Mouse (Mus musculus) retina, embryonic 14.5 days (tissue): ENCODE measurements around the gene Prr15.

ENCODE experiments used
- DNase-seq: peaks from one replicate; pipeline ENCODE4 v3.0.0-alpha.2; 2015; ENCODE audit warnings: low spot score

Prr15 gene

DNA sequence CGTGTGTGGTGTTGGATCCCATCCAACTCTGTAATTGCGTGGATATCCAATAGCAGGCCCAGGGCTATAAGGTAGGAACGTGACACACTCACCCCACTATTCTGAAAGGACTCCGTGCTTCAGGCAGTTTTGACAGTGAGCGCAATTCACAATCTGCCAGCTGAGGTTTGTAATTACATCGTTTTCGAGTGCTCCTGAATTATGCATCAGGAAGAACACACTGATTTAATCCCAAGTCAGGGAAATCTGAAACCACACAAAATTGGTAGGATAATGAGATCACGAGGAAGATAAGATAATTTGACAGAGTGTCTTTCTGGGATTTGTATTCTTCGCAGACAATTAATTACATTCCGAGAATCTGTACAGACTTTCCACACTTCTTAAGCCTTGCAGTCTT lies 6.1 kb downstream of the Prr15 start:
- no peak for DNase-seq

DNA sequence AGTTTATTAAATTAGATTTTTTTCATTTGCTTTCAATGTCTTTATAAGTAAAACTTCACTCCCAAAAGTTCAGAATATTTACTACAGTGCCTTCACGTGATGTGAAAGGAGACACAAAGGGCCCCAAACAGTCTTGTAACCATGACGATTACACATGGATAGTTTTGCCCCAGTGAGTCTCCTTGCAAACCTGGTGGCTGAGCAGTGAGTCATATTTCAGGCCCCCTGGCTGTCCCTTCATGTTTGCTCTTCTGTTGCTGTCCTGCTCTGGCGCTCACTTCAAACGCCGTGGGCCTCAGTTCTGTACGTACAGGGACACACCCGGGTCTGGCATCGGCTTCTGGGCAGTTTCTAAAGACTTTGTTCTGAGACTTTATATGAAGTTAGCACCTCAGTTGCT lies 6.6 kb downstream of the Prr15 start:
- no peak for DNase-seq

DNA sequence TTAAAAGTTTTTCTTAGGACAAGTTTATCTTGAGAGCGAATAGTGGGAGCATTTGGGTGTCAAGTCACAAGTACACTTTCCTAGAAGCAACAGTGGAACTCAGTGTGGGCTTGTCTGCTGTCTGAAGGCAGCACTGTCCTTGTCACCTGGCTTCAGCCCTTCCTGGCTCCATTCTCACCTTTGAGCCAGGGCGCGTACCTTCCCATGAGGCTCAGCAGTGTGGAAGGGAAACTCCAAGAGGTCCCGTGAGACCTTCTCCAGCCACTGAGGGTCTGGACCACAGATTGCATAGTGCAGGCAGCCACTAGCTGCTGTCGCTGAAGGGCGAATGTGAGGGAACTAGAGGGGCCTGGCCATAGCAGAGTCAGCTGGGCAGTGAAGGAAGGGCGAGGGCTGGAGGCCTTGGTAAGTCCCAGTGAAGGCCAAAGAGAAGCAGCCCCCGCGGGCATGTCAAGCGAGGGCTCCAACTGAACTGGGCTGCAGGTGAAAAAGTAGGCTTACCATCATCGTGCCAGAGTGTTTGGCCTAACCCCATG lies 7.5 kb downstream of the Prr15 start:
- DNase-seq: peak; percentile 53

DNA sequence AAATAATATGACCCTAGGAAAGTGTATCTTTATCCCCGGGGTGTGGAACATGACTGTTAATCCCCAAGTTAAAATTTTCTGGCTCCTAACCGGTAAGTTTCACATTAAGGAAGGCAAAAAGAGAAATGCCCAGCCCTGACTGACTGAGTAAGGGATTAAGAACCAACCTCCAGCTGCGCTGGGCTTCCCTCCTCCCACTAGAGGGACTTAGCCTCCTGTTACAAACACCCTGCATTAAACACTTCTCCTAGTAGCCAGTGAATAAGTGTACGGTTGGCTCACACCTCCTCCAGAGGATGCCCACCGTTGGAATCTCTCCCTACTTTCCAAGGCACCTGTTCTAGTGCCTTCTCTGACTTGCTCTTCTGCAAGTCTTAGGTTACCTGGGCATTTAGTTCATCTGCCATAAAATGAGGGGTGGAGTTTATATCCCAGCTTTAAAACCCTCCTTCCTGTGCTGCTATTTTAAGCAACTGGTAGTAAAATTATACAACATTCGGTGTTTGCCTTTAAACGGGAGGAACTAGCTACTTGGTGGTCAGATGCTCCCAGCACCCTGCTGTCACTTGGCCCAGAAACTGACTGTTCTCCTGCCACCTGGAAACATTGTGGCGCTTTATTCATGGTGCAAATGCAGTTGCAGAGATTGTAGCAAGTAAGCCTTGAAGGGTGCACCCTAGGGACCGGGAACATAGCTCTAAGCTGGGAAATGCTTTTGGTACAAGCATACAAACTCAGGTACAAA lies 8.2 kb downstream of the Prr15 start:
- DNase-seq: no peak

DNA sequence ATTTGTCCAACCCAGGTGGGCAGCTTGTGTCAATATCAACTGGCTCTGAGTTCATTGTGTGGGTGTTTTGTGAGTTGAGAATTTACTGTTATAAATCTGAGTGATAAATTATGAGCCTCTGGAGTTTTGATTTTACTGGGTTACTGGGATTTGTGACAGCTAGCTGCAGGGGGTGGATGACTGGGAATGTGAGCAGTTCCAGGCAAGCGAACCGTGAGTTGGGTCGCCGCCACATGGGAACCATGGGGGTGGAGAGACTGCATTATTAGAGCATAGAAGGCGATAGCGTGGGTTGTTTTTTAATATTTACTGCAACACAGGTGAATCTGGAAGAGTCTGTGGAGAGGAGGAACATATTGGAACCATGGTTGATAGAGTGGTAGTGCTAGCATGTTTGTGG lies 11.7 kb downstream of the Prr15 start:
- DNase-seq: no peak

DNA sequence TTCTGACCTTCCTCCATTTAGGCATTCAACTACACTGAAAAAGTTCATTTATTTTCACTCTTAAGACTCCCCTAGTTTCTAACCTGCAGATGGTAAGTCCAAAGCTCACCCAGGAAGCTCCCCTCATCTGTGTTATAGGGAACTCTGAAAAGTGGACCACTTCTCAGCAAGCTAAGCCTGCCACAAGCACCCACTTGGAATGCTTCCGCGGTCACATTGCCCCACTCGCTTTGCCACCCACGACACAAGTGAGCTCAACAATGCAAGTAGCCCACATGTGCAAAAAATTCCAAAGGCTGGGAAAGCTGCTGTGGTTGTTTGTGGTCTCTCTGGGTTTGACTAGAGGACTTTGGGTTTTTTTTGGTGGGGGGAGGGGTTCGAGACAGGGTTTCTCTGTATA lies 15.5 kb downstream of the Prr15 start:
- no peak for DNase-seq

DNA sequence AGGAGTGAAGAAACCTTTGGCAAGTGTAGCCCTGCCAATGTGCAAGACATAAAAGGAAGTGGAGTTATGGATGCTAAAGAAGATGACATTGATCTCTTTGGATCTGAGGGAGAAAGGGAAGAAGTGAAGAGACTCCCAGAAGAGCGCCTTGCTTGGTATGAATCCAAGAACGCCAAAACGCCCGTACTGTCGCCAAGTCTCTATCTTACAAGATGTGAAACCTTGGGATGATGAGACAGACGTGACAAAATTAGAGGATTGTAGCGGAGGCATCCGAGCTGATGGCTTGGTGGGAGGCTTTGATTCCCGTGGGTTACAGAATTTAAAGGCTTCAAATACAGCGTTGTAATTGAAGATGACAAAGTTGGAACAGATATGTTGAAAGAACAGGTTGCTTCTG lies 16.6 kb downstream of the Prr15 start:
- no peak for DNase-seq

DNA sequence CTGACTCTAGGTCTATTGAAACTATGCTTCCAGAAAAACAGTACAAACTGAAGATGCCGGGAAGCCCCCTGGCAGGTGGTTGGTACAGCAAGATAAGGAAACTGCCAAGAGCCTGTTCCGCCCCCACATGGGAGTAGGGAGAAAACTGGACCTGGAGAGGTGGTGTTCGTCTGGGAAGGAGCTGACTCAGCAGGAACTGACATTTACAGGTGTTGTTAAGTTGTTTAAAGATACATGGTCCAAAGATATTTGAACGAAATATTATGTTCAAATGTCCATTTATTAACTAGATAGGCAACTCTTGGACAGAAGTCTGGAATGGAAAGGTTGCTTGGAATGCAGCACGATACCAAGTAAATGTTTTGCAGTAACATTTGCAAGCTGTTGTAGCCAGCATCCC lies 26.2 kb downstream of the Prr15 start:
- no peak for DNase-seq

DNA sequence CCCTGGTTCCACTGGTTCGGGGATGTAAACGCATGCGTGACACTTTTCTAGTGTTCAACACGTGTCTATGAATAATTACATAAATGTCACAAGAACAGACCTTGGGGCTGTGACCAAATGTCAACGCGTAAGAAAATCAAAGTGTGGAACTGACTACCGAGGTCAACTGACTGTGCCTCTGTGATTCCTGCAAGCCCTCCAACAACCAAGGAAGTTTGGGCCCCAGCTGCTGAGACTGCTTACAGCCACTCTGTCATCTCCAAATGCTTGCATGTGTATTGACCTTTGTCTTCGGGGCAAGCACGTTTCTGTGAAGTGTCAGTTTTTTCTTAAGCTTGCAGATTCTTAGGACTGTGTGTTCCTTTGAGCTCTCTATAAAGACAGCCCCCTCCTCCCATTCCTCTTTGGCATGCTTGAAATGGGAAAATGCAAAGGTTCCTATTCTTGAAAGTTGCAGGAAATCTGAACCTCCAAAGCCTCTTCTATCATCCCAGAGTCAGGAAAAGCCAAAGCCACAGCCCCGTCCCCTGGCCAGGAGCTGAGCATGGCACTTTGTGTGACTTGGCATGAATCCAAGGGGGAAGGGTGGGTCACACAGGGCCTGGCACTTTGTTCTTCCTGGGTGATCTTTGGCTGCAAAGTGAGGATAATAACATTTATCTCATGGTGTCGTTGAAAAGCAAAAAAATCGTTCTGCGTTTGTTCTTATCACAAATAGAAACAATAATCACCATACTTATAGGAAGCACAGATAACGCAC lies 27.5 kb downstream of the Prr15 start:
- DNase-seq: no peak

DNA sequence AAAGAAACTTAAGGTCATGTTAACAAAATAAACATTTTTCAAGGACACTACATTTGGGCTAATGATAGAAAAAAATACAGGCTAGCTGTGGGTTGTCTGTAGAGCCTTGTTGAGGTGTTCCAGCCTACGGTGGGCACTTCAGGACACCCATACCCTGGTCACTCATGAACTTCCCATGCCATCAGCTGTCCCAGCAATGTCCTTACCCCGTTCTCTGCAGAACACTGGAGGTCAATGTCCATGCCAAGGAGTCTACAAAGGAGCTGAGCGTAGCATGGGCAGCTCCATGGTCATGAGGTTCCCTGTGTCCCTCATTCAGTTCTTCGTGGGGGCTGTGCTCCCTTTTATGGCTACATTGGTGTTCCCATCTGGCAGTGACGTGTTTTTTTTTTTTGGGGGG lies 28.1 kb downstream of the Prr15 start:
- no peak for DNase-seq

DNA sequence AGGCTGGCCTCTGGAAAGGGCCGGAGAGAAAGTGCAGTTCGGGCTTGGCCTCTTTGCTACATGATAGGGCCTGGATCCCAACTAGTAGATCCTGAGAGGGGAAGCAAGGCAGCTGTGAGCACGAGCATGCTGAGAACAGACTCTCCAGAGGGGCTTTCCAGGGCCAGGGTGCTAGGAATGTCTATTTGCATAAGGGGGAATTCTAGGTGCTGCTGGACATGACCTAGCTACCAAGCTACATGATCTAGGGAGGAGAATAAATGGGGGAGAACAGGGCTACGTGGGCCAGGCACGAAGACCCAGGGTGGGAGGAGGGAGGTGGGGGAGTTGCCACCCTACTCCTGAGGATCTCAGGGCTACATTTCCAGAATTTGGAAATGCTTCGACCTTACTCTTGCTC lies 30.0 kb downstream of the Prr15 start:
- no peak for DNase-seq

DNA sequence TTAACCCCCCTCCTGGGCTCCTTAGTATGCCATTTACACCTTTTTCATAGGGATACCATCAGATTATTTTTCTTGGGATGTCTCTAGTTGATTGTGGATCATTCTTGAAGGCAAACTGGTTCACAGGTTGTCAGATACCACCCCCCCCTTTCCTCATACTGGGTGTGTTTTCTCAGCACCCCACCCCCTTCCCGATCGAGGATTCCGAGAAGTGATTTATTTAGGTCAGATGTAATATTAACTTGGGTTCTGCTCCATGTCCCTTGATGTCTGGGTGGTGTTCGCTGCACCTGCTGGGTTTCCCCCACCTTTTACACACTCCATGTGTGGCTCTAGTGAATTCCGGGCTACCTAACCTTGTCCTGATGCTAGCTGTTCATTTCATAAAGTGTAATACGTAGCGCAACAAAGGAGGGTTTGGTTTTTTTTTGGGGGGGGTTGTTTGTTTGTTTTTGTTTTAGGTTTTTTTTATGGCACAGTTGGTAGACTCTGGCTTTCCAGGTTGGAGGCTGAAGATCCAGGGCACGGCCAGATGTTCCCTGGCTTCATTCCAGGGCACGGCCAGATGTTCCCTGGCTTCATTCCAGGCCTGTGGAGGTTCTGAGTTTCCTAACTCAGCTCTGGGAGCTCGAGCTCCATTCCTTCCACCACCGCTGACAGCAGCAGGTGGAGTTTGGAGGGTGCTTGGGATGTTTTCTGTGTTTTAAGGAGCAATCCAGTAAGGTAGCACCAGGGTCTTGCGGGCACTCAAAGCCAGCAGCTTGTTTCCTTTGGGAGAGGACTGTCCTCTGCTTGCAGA lies 37.1 kb downstream of the Prr15 start:
- no peak for DNase-seq

DNA sequence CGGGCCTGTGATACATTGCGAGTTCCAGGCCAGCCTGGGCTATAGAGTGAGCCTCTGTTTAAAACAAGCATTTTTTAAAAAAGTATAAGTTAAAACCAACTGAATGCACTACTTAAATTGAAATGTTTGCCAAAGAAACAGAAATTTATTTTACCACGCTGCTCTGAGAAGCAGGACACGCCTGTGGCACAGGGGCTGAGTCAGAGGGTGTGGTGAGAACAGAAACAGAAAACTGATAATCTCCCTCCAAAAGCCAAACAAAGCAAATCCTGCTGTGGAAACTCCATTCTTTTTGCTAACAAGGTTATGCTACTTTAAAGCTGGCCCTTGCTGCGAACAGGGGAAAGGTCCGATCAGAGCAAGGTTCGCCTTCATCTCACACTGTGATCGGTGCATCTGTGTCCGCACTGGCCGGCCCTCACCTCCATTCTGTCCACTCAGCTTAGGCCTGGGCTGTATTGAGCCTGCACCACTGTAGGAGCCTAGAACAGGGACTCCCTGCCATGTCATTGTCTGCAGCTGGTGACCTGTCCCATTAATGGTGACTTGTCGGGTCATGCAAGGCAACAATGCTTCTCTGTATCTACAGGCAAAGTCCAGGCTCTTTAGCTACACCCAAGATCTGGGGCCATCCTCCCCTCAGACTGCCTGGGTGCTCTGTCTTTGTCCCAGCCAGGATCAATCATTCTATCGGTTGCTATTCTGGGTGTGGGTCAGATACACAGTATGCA lies 38.9 kb downstream of the Prr15 start:
- DNase-seq: peak; percentile 42

DNA sequence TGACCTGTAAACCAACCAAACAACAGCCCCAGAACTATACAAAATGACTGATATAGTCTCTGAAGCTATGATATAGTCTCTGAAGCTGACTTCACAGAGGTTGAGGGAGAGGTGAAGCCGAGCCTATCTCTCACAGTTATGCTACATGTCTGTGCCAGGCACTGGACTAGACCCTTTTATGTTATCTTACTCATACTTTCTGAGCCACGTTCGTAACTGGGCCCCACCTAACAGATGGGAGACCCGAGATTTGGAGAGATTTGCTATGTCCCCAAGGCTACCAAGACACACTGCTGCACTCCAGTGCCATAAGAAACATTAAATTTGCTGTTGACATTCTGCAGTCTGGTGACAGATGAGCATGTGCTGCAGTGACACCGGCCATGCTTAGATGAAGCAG lies 41.0 kb downstream of the Prr15 start:
- DNase-seq: no peak

DNA sequence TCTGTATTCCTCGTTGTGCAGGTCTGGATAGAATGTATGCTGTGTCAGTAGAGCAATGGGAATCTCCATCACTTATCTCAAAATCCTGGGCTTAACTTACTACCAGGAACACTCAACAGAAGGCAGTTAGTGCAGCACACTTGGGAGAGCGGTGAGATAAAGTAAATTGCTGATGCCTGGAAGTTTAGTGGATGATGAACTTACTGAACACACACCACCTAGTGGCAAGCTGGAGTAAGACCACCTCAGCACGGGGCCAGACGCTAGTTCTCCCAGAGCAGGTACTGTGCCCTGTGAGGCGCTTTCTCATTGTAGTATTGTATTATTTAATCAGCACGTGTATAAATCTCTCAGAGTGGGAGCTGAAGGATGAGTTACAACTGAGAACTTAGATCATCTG lies 42.4 kb downstream of the Prr15 start:
- peak; percentile 87 for DNase-seq

DNA sequence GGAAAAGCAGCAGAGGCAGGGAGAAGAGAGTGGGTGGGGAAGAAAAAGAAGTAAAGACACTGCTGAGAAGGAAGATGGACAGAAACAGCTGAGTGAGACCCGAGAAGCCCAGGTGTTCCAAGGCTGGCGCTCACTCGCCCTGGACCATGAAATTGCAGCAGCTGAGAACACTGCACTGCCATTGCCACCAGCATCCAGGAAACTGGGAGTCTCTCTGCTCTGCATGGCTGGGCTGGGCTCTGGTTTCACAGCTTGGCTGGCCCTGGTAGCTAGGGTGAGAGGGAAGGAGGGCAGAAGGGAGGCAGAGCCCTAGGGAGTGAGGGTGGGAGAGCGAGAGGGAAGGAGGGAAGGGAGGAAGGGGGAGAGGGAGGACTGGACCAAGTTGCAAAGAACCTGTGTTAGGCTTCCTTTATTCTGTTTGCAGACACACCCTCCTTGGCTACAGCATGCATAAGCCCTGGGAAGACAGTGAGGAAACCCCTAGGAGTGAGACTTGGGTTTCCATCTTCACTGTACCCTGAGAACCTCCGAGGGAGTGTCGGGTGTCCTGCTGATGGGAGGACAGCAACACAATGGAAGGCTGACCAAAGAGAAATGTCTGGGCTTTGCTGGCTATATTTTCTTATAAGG lies 44.4 kb downstream of the Prr15 start:
- DNase-seq: peak; percentile 20

DNA sequence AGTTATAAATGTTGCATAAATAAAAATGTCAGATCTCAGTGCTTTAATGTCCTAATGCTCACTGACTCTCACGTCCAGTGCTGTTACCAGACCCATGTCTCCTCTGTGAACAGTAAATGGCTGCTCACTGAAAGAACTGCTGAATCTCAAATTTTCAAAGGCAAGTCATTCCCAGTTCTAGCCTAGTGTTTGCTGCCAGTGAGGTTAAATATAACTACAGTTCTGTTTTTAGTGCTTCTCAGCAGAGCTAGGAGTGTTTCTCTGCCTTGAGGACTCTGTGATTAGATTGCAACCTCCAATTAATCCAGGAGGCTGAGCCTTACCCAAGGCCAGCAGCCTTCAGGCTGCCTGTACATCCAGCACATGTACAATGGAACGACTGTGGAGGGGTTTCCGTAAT lies 46.2 kb downstream of the Prr15 start:
- DNase-seq: no peak

DNA sequence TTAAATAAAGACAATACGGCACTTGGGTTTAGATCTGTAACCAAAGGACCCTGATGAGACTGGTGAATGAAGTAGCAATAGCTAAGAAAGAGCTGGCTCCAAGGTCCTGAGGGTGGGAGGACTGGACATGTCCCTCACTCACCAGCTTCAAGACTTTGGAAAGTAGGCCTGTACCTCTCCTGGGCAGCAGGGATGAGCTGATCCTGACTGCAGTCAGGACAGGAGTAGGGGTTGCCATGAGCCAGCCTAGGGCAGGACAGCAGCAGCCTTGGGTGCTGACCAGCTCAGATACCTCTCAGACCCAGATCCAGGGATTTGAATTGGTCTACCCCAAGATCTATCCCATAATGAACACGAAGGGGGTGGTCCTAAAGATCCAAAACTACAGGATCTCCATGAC lies 53.7 kb downstream of the Prr15 start:
- no peak for DNase-seq
